Mouse (Mus musculus) liver, adult 2 months (tissue): Measurements from ENCODE around the gene Ppp1r14b.

Source experiments
- CTCF ChIP-seq: fragments of 200-500 bp; IDR thresholded peaks from 2 replicates; pipeline ENCODE4 v1.5.1; 2011; ENCODE audit warnings: low read depth, low read length, control low read depth
- POLR2A ChIP-seq: fragments of 200-500 bp; IDR thresholded peaks from 2 replicates; pipeline ENCODE4 v1.6.1; 2011; ENCODE audit warnings: low read length, control low read depth; ENCODE audit not compliant: insufficient read depth; ENCODE audit errors: extremely low read depth

- TF ChIP-seq CTCF (no peak), POLR2A (no peak)
Observed at GRCm38 (mm10) chr19:6956461-6956860, 18.3 kb upstream of the Ppp1r14b start.
